Mouse (Mus musculus) colon, adult 2 months (tissue): ENCODE measurements around the gene Rhox2a. TPM values are rescaled to one million over a fixed set of nuclear protein-coding genes. Genes with fewer than 3 reads are reported as not detected.

Experiments
- polyA plus RNA-seq: library from polyadenylated mRNA; depleted of rRNA; stranded (reverse); fragments of >200 nt; gene quantifications from 2 replicates; pipeline ENCODE4 v1.2.3, GENCODE M21; 2012; rRNA removed

Rhox2a gene
- polyA plus RNA-seq = not detected in 2 replicates

DNA sequence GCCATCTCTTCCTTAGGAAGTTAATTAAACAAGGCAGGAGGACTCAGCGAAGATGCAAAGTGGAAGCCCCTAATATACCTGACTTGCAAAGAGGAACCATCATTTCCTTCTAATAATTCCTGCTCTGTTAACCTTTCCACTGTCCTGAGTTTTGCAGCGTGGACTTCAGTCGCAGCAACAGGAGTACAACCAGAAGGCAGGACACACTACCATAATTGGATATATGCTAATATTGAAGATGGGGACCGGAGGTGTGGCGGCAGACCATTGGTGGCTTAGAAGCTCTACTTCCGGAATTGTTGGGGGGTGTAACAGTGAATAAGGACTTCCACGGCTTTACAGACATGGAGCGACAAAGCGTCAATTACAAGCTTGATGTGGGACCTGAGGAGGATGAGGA lies at the start of gene Rhox2a:
Gene Rhox2a, plus strand, starts transcription at position 301 of the 400 bp plus-strand sequence.

DNA sequence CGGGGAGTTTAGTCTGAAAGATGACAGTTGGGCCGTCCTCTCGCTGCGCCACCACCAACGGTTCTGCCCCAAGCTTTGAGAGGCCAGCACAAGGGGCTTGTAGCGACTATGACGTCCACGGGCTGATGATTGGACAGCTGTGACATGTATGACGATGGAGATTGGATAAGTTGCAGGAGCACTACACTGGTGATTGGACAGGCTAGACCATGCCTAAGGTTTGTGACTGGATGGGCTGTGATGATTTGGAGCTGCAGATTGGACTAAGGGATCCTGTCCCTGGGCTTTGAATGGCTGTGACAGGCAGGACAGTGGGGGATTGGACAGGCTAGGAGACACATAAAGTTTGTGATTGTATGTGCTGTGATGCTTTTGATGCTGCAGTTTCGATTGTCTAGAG lies 33.8 kb upstream of the Rhox2a start, which contains the start of gene Gm9:
Gene Gm9, minus strand, starts transcription at position 101 of the 400 bp plus-strand sequence.

GRCm38 (mm10) chrX:37222158-37222557 lies 22.6 kb upstream of the Rhox2a start, which contains the start of gene Rhox1:
Rhox1 (minus strand) TSS chrX:37222258.

GRCm38 (mm10) chrX:37249619-37250018 lies 4.8 kb downstream of the Rhox2a start, which contains the start of gene Rhox3a:
Rhox3a (plus strand) TSS chrX:37249919.

GRCm38 (mm10) chrX:37265038-37265437 lies 20.3 kb downstream of the Rhox2a start, which contains the start of gene Rhox4a:
Rhox4a (plus strand) TSS chrX:37265338.

Other genes with a start within 250 kb of the Rhox2a start
- not detected in 2 replicates for gene Sowahd, start 196.1 kb upstream of the Rhox2a start, polyA plus RNA-seq
- gene Rpl39, start 159.6 kb upstream of the Rhox2a start, polyA plus RNA-seq = 31.9 and 65.0 TPM in 2 replicates
- 1.8 and 2.5 TPM in 2 replicates for gene Upf3b, start 134.7 kb upstream of the Rhox2a start, polyA plus RNA-seq
- gene Nkap, start 118.2 kb upstream of the Rhox2a start, polyA plus RNA-seq = 1.3 and 1.4 TPM in 2 replicates
- not detected in 2 replicates for gene Akap14, start 76.1 kb upstream of the Rhox2a start, polyA plus RNA-seq
- gene Ndufa1, start 53.8 kb upstream of the Rhox2a start, polyA plus RNA-seq = 258 and 356 TPM in 2 replicates
- 1.6 and 1.9 TPM in 2 replicates for gene Rnf113a1, start 53.7 kb upstream of the Rhox2a start, polyA plus RNA-seq
- not detected in 2 replicates for gene Gm9, start 33.9 kb upstream of the Rhox2a start, polyA plus RNA-seq
- gene Rhox1, start 22.7 kb upstream of the Rhox2a start, polyA plus RNA-seq = not detected in 2 replicates
- not detected in 2 replicates for gene Rhox3a, start 4.9 kb downstream of the Rhox2a start, polyA plus RNA-seq
- not detected in 2 replicates for gene Rhox4a, start 20.4 kb downstream of the Rhox2a start, polyA plus RNA-seq
- gene Rhox3a2, start 135.1 kb downstream of the Rhox2a start, polyA plus RNA-seq = not detected in 2 replicates
- gene Rhox4a2, start 145.9 kb downstream of the Rhox2a start, polyA plus RNA-seq = not detected in 2 replicates
- not detected in 2 replicates for gene Rhox2b, start 167.1 kb downstream of the Rhox2a start, polyA plus RNA-seq
- not detected in 2 replicates for gene Rhox4b, start 187.5 kb downstream of the Rhox2a start, polyA plus RNA-seq
- not detected in 2 replicates for gene Rhox2c, start 208.7 kb downstream of the Rhox2a start, polyA plus RNA-seq
- gene Rhox3c, start 213.6 kb downstream of the Rhox2a start, polyA plus RNA-seq = not detected in 2 replicates
- gene Rhox4c, start 235.4 kb downstream of the Rhox2a start, polyA plus RNA-seq = not detected in 2 replicates
- not detected in 2 replicates for gene Rhox2d, start 248.5 kb downstream of the Rhox2a start, polyA plus RNA-seq